Mouse (Mus musculus): ENCODE measurements around the gene Gli2. TPM values are rescaled to one million over a fixed set of nuclear protein-coding genes. Genes with fewer than 3 reads are reported as not detected.

The Gli2 gene
- 8.1 and 8.8 TPM in 2 replicates for polyA plus RNA-seq (2015; fragmentation: Nextera tagmentation; extraction: Ambion mirVana)

GRCm38 (mm10) chr1:119053402-119053841 lies at the start of gene Gli2:
Gli2 (minus strand) TSS chr1:119053619.

Small RNAs within 50 kb of the gene (microRNA-seq; reads per million reads assigned to microRNA genes)
- gene Mir6346 = not detected
